Mouse (Mus musculus) hindbrain, embryonic 16.5 days (tissue): ENCODE results near the gene Tmem254b. TPM values are rescaled to one million over a fixed set of nuclear protein-coding genes. Genes with fewer than 3 reads are reported as not detected.
"Not testable (repeated sequence)": the region's sequence is repeated elsewhere in the genome, so short reads cannot be mapped to it uniquely, and the experiment has no call there.

Experiments
- ATAC-seq: fragments of 200-750 bp; cut with Nextera tagmentation; 2 replicates; pipeline ENCODE4 v1.8.0; 2017; ENCODE audit warnings: moderate TSS enrichment, moderate library complexity
- H3K27ac ChIP-seq: fragments of 300-500 bp; sonication (generic); 2 replicates; pipeline ENCODE4 v1.5.1; 2014; ENCODE audit warnings: low read depth, mild to moderate bottlenecking, control low read depth, low read length, moderate library complexity
- H3K27me3 ChIP-seq: fragments of 300-500 bp; sonication (generic); replicated peaks from 2 replicates; pipeline ENCODE4 v1.6.1; 2014; ENCODE audit warnings: low read length; ENCODE audit not compliant: control insufficient read depth, insufficient read depth
- H3K36me3 ChIP-seq: fragments of 300-500 bp; sonication (generic); 2 replicates; pipeline ENCODE4 v1.6.1; 2014; ENCODE audit warnings: mild to moderate bottlenecking, low read length, moderate library complexity, mixed read lengths; ENCODE audit not compliant: control insufficient read depth, insufficient read depth
- H3K4me1 ChIP-seq: fragments of 300-500 bp; sonication (generic); 2 replicates; pipeline ENCODE4 v1.6.1; 2014; ENCODE audit warnings: low read depth, low read length; ENCODE audit not compliant: control insufficient read depth, insufficient read depth
- H3K4me2 ChIP-seq: fragments of 300-500 bp; sonication (generic); 2 replicates; pipeline ENCODE4 v1.6.1; 2014; ENCODE audit warnings: mild to moderate bottlenecking, low read length, control low read depth, moderate library complexity
- H3K4me3 ChIP-seq: fragments of 300-500 bp; sonication (generic); 2 replicates; pipeline ENCODE4 v1.5.1; 2014; ENCODE audit warnings: mild to moderate bottlenecking, low read length, control low read depth, moderate library complexity
- H3K9ac ChIP-seq: fragments of 300-500 bp; sonication (generic); 2 replicates; pipeline ENCODE4 v1.6.1; 2014; ENCODE audit warnings: low read depth, mild to moderate bottlenecking, control low read depth, low read length, moderate library complexity
- H3K9me3 ChIP-seq: fragments of 300-500 bp; sonication (generic); 2 replicates; pipeline ENCODE4 v1.6.1; 2014; ENCODE audit warnings: mild to moderate bottlenecking, low read length, moderate library complexity; ENCODE audit not compliant: control insufficient read depth
- WGBS: fragments of 180-500 bp; shearing (Covaris S2); extraction: QIAGEN DNeasy Blood & Tissue Kit; methylation state at CpG from one replicate; pipeline ENCODE4 v1.1.7; 2014; 5-methylcytosine and 5-hydroxymethylcytosine counted together
- polyA plus RNA-seq: library from polyadenylated mRNA; unstranded; fragments of >200 nt; fragmentation: Nextera tagmentation; extraction: Ambion mirVana; gene quantifications from 2 replicates; pipeline ENCODE4 v1.2.1, GENCODE M21; 2015

Tmem254b gene
- polyA plus RNA-seq, result 34.1 and 36.7 TPM in 2 replicates

DNA sequence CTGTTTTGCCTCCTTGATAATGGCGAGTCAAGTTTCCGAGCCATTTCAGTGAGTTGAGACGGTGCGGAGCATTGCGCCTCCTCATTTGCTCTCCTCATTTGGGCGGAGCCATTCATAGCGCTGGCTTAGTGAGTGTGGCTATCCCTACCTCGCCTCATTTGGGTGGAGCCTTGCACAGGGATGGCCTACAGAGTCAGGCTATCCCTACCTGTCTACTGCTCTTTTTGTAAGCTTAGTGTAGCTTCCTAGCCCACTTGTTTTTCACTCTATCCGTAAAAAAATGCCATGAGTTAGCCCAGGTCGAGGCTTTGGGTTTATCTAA, at the start of gene Tmem254b:
Gene Tmem254b, minus strand, starts transcription at position 116 of the 322 bp plus-strand sequence.
- H3K27me3 ChIP-seq, H3K4me1 ChIP-seq, H3K4me2 ChIP-seq, H3K9me3 ChIP-seq, H3K4me3 ChIP-seq, H3K27ac ChIP-seq, H3K36me3 ChIP-seq, H3K9ac ChIP-seq: not testable (repeated sequence)
- no CpG with 5 or more reads among the region's 10 CpGs for WGBS
- ATAC-seq, result peak; percentile 90

- not testable (repeated sequence) for H3K27ac ChIP-seq, H3K36me3 ChIP-seq, H3K4me1 ChIP-seq, H3K9me3 ChIP-seq, H3K4me2 ChIP-seq, ATAC-seq, H3K9ac ChIP-seq, H3K27me3 ChIP-seq, H3K4me3 ChIP-seq
- no CpG with 5 or more reads among the region's 2 CpGs for WGBS
These were observed 30.3 kb upstream of the Tmem254b start for GRCm38 (mm10) chr14:26237183-26237582.

DNA sequence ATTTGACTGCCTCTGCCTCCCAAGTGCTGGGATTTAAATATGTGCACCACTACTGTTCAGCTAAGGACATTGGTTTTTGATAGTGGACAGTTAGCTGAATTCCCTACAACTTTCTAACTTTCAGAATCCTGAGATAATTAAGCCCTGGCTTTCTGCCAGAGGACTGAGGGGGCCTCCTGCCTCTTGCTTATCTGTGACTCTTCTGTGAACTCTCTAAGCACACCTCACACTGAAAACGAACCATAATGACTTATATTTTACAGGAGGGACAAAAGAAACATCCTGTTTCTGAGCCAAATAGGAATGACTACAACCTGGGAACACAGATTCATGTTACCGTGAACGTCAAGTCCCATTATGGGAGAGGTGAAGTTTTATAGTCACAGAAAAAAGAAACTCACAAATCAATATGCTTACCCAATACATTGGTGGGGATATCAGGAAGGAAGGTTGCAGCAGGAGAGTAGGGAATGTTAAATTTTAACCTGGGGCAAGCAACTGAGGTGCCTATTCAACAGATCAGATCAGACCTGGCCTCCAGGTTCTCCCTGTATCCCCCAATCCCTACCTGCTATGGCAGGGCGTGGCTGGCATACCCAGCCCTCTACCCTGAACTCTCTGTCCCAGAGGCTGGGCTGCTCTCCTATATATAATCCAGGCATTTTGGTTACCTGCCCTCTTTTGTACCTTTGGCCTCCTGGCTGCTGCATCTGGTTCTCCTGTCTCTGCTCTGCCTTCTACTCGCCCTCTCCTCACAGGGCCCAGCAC, 9.6 kb upstream of the Tmem254b start:
- not testable (repeated sequence) for H3K36me3 ChIP-seq, H3K27me3 ChIP-seq, H3K4me3 ChIP-seq, H3K9ac ChIP-seq, ATAC-seq, H3K4me2 ChIP-seq, H3K9me3 ChIP-seq, H3K27ac ChIP-seq, H3K4me1 ChIP-seq
- no CpG with 5 or more reads among the region's 5 CpGs for WGBS

- H3K4me1 ChIP-seq, H3K4me3 ChIP-seq, H3K27me3 ChIP-seq, H3K9ac ChIP-seq, H3K4me2 ChIP-seq, H3K27ac ChIP-seq, H3K36me3 ChIP-seq, H3K9me3 ChIP-seq: not testable (repeated sequence)
- no CpG with 5 or more reads among the region's 44 CpGs for WGBS
- ATAC-seq, result peak; percentile 95
These were observed 480 bp downstream of the Tmem254b start for GRCm38 (mm10) chr14:26206197-26206925.

DNA sequence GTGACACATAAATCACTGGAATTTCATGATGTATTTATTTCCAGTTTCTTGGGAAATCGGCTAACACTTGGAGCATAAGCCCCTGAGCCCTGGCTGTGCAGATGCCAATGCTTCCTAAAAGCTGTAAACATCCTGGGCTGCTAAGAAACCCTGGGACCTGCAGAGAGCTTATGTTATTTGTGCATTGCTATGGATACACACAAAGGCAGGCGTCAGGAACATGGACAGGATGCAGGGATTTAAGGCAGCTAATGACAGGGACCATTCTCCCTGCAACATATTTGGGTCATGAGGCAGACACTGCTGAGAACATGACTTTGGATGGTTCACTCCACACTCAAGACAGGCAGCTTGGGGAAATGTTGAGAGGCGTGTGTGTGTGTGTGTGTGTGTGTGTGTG, 9.0 kb downstream of the Tmem254b start:
- H3K27me3 ChIP-seq, H3K9ac ChIP-seq, H3K27ac ChIP-seq, H3K4me1 ChIP-seq, H3K4me2 ChIP-seq, H3K9me3 ChIP-seq, H3K4me3 ChIP-seq, H3K36me3 ChIP-seq, ATAC-seq: not testable (repeated sequence)
- WGBS, result no CpG with 5 or more reads among the region's 3 CpGs

- H3K36me3 ChIP-seq, H3K9me3 ChIP-seq, ATAC-seq, H3K4me2 ChIP-seq, H3K27ac ChIP-seq, H3K9ac ChIP-seq, H3K27me3 ChIP-seq, H3K4me1 ChIP-seq, H3K4me3 ChIP-seq: not testable (repeated sequence)
- WGBS, result no CpG with 5 or more reads among the region's 8 CpGs
These were observed 18.5 kb downstream of the Tmem254b start for GRCm38 (mm10) chr14:26188361-26188760.

DNA sequence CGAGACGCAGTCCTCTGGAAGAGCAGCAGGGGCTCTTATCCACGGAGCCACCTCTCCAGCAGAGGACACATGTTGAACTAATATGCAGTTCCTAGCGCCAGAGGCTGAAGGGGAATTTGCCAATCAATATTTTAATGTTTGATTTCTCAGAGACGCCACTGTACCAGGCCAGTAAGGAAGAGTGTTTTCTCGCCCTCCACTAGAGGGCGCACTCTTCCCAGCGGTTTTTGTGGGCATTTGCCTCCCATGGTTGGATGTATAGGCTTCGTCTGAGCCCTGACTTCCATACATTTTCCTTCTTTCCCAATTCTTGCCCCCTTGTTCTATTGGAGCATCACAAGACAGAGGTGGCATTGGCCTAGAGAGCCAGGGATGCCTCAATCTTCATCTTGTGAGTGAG, 20.2 kb downstream of the Tmem254b start:
- H3K9ac ChIP-seq, ATAC-seq, H3K4me1 ChIP-seq, H3K4me3 ChIP-seq, H3K27me3 ChIP-seq, H3K27ac ChIP-seq, H3K9me3 ChIP-seq, H3K36me3 ChIP-seq, H3K4me2 ChIP-seq: not testable (repeated sequence)
- no CpG with 5 or more reads among the region's 9 CpGs for WGBS

DNA sequence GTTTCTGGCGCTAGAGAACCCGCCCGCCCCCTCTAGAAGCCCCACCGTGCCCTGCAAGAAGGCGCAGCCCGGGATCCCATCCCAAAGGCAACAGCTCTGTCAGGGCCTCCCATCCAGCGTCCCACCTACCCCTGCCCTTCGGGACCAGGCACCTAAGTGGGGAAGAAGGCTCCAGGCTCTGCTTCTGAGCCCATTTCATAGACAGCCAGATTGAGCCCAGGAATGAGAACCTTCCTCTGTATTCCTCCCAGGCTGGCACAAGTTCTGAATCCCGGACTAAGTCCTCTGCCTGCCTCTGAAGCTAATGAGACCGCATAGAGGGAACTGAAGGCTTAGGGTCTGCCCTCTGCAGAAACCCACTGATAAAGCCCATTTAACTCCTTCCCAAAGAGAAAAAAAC, 24.5 kb downstream of the Tmem254b start, which contains the start of gene Plac9b:
Gene Plac9b, minus strand, starts transcription at position 101 of the 400 bp plus-strand sequence.
- H3K36me3 ChIP-seq, H3K9me3 ChIP-seq, H3K27me3 ChIP-seq, H3K27ac ChIP-seq, ATAC-seq, H3K4me1 ChIP-seq, H3K9ac ChIP-seq, H3K4me2 ChIP-seq, H3K4me3 ChIP-seq: not testable (repeated sequence)
- WGBS, result no CpG with 5 or more reads among the region's 10 CpGs

GRCm38 (mm10) chr14:26181660-26182059, 25.2 kb downstream of the Tmem254b start:
- no CpG with 5 or more reads among the region's 10 CpGs for WGBS
- not testable (repeated sequence) for H3K36me3 ChIP-seq, ATAC-seq, H3K27me3 ChIP-seq, H3K9ac ChIP-seq, H3K9me3 ChIP-seq, H3K4me3 ChIP-seq, H3K27ac ChIP-seq, H3K4me2 ChIP-seq, H3K4me1 ChIP-seq
